Mouse (Mus musculus) hindbrain, embryonic 16.5 days (tissue): ENCODE data around the gene Nid2. TPM values are rescaled to one million over a fixed set of nuclear protein-coding genes. Genes with fewer than 3 reads are reported as not detected.
A peak's percentile ranks its signal among the peaks of the same experiment; 100 is the strongest.

Source experiments
- ATAC-seq: fragments of 200-750 bp; cut with Nextera tagmentation; 2 replicates; pipeline ENCODE4 v1.8.0; 2017; ENCODE audit warnings: moderate TSS enrichment, moderate library complexity
- H3K27ac ChIP-seq: fragments of 300-500 bp; sonication (generic); 2 replicates; pipeline ENCODE4 v1.5.1; 2014; ENCODE audit warnings: low read depth, mild to moderate bottlenecking, control low read depth, low read length, moderate library complexity
- H3K27me3 ChIP-seq: fragments of 300-500 bp; sonication (generic); replicated peaks from 2 replicates; pipeline ENCODE4 v1.6.1; 2014; ENCODE audit warnings: low read length; ENCODE audit not compliant: control insufficient read depth, insufficient read depth
- H3K36me3 ChIP-seq: fragments of 300-500 bp; sonication (generic); 2 replicates; pipeline ENCODE4 v1.6.1; 2014; ENCODE audit warnings: mild to moderate bottlenecking, low read length, moderate library complexity, mixed read lengths; ENCODE audit not compliant: control insufficient read depth, insufficient read depth
- H3K4me1 ChIP-seq: fragments of 300-500 bp; sonication (generic); 2 replicates; pipeline ENCODE4 v1.6.1; 2014; ENCODE audit warnings: low read depth, low read length; ENCODE audit not compliant: control insufficient read depth, insufficient read depth
- H3K4me2 ChIP-seq: fragments of 300-500 bp; sonication (generic); 2 replicates; pipeline ENCODE4 v1.6.1; 2014; ENCODE audit warnings: mild to moderate bottlenecking, low read length, control low read depth, moderate library complexity
- H3K4me3 ChIP-seq: fragments of 300-500 bp; sonication (generic); 2 replicates; pipeline ENCODE4 v1.5.1; 2014; ENCODE audit warnings: mild to moderate bottlenecking, low read length, control low read depth, moderate library complexity
- H3K9ac ChIP-seq: fragments of 300-500 bp; sonication (generic); 2 replicates; pipeline ENCODE4 v1.6.1; 2014; ENCODE audit warnings: low read depth, mild to moderate bottlenecking, control low read depth, low read length, moderate library complexity
- H3K9me3 ChIP-seq: fragments of 300-500 bp; sonication (generic); 2 replicates; pipeline ENCODE4 v1.6.1; 2014; ENCODE audit warnings: mild to moderate bottlenecking, low read length, moderate library complexity; ENCODE audit not compliant: control insufficient read depth
- WGBS: fragments of 180-500 bp; shearing (Covaris S2); extraction: QIAGEN DNeasy Blood & Tissue Kit; methylation state at CpG from one replicate; pipeline ENCODE4 v1.1.7; 2014; 5-methylcytosine and 5-hydroxymethylcytosine counted together
- polyA plus RNA-seq: library from polyadenylated mRNA; unstranded; fragments of >200 nt; fragmentation: Nextera tagmentation; extraction: Ambion mirVana; gene quantifications from 2 replicates; pipeline ENCODE4 v1.2.1, GENCODE M21; 2015

The Nid2 gene
- polyA plus RNA-seq, 1 experiment from 2014 or later, result 33.7 TPM

- H3K4me2 ChIP-seq, result no peak overlapping the region
- no peaks in the 10 kb centered on the region for H3K27me3 ChIP-seq
- no peak overlapping the region for H3K9ac ChIP-seq
- H3K9me3 ChIP-seq, result no peaks in the 10 kb centered on the region
- 74% methylated on average over 4 of the region's 4 CpGs for WGBS
- no peak overlapping the region for H3K27ac ChIP-seq
- no peaks in the 10 kb centered on the region for H3K4me1 ChIP-seq
- no peak for ATAC-seq
- no peaks in the 10 kb centered on the region for H3K36me3 ChIP-seq
- H3K4me3 ChIP-seq, result no peak overlapping the region
These were observed 43.8 kb downstream of the Nid2 start for GRCm38 (mm10) chr14:19794881-19795280.

DNA sequence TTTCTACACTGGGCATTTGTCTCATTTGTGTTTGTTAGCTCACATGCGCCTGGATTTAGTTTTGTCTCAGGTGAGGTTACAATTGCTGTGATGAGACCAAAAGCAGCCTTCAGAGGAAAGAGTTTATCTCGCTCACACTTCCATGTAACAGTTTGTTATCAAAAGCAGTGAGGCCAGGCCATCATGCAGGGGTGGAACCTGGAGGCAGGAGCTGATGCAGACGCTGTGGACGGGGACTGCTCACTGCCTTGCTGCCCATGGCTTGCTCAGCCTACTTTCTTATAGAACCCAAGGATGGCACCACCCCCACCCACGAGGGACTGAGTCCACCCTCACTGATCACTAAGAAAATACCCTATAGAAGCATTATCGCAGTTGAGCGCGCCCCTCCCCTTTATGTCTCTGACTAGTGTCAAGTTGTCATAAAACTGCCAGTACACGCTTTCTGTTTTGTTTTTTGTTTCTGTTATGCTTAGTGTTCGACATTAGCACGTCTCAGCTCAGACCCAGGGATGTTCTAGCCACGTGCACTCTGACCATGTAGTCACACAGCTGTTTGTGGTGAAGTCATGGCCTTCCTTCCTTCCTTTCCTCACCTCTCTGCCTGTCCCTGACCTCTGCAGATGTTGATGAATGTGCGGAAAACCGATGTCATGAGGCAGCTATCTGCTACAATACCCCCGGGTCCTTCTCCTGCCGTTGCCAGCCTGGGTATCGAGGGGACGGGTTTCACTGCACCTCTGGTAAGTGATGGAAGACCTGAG lies 45.7 kb downstream of the Nid2 start:
- H3K27me3 ChIP-seq, result no peaks in the 10 kb centered on the region
- ATAC-seq, result no peak
- H3K4me2 ChIP-seq, result no peak overlapping the region
- H3K4me1 ChIP-seq, result no peaks in the 10 kb centered on the region
- no peaks in the 10 kb centered on the region for H3K9me3 ChIP-seq
- H3K9ac ChIP-seq, result no peak overlapping the region
- H3K27ac ChIP-seq, result no peak overlapping the region
- no peak overlapping the region for H3K4me3 ChIP-seq
- 83% methylated on average over 18 of the region's 18 CpGs for WGBS
- H3K36me3 ChIP-seq, result no peaks in the 10 kb centered on the region

GRCm38 (mm10) chr14:19800485-19800884 lies 49.4 kb downstream of the Nid2 start:
- ATAC-seq, result peak; percentile 50; the same call in 1 of the 2 replicates
- H3K27me3 ChIP-seq, result no peaks in the 10 kb centered on the region
- no peaks in the 10 kb centered on the region for H3K36me3 ChIP-seq
- no peak overlapping the region for H3K9ac ChIP-seq
- 48% methylated on average over 2 of the region's 2 CpGs for WGBS
- no peak overlapping the region for H3K4me3 ChIP-seq
- no peaks in the 10 kb centered on the region for H3K4me1 ChIP-seq
- H3K27ac ChIP-seq, result no peak overlapping the region
- H3K4me2 ChIP-seq, result no peak overlapping the region
- H3K9me3 ChIP-seq, result no peaks in the 10 kb centered on the region

DNA sequence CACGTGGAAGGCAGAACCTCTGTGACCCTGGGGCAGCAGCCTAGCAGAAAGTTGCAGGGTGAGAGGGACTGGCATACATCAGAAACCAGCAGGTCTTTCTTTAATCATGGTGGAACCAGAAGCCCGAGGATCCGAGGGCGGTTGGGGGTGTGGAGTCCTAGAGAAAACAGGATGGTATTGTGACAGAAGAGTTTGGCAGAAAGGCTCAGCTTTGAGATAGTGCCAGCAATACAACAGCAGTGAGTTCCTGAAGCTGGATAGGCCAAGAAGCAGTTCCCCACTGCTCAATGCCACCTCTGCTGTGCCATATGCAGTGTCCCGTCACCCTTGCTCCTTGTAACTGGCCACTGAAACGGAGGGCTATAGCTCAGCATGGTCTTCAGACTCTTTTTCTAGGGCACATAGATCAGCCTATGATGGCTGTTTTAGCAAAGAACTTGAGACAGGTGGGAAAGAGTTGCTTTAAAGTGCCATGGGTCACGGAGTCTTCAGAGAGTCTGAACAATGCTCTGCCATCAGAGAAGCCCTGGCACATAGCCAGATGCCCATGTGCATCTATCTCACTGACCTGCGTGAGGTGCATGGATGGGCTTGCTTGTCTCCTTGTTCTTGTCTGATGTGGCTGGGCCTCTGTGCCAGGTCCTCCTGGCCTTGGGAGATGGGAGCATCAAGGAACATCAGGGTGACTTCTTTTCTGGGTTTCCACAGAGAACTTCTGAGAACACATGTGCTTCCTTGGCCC lies 50.6 kb downstream of the Nid2 start:
- no peak overlapping the region for H3K4me3 ChIP-seq
- no peaks in the 10 kb centered on the region for H3K36me3 ChIP-seq
- H3K27ac ChIP-seq, result no peak overlapping the region
- H3K9me3 ChIP-seq, result no peaks in the 10 kb centered on the region
- no peak overlapping the region for H3K4me2 ChIP-seq
- H3K9ac ChIP-seq, result no peak overlapping the region
- no peaks in the 10 kb centered on the region for H3K27me3 ChIP-seq
- H3K4me1 ChIP-seq, result no peaks in the 10 kb centered on the region
- 73% methylated on average over 8 of the region's 8 CpGs for WGBS
- ATAC-seq, result 0 out of 2 replicates have a peak, but pooled peaks have one; percentile 11

GRCm38 (mm10) chr14:19803222-19803621 lies 52.2 kb downstream of the Nid2 start:
- no peak overlapping the region for H3K4me3 ChIP-seq
- ATAC-seq, result no peak
- H3K27ac ChIP-seq, result no peak overlapping the region
- no peaks in the 10 kb centered on the region for H3K27me3 ChIP-seq
- no peaks in the 10 kb centered on the region for H3K4me1 ChIP-seq
- no peak overlapping the region for H3K4me2 ChIP-seq
- H3K9ac ChIP-seq, result no peak overlapping the region
- WGBS, result 51% methylated on average over 4 of the region's 4 CpGs
- no peaks in the 10 kb centered on the region for H3K9me3 ChIP-seq
- H3K36me3 ChIP-seq, result no peaks in the 10 kb centered on the region

DNA sequence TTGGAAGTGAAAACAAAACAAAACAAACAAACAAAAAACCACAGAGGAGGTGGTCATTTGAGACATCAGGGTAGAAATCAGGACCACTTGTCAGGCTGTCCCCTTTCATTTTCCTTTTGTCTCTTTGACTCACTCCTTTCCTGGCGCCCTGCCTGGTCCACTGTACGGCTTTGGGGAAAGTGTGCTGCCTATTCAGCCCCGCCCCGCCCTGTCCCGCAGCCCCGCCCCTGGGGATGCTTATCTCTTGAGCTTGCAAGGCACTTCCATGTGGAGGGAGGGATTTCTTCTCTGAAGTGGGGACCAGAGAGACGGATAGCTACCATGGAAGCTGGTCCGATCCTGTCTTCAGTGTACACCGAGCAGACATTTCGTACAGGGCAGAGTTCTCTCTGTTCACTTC lies 52.6 kb downstream of the Nid2 start:
- no peak overlapping the region for H3K4me2 ChIP-seq
- H3K9ac ChIP-seq, result no peak overlapping the region
- H3K4me3 ChIP-seq, result no peak overlapping the region
- no peak for ATAC-seq
- H3K27ac ChIP-seq, result no peak overlapping the region
- H3K4me1 ChIP-seq, result no peaks in the 10 kb centered on the region
- H3K36me3 ChIP-seq, result no peaks in the 10 kb centered on the region
- H3K9me3 ChIP-seq, result no peaks in the 10 kb centered on the region
- no peaks in the 10 kb centered on the region for H3K27me3 ChIP-seq
- WGBS, result 58% methylated on average over 10 of the region's 10 CpGs

GRCm38 (mm10) chr14:19807339-19807738 lies 56.3 kb downstream of the Nid2 start:
- 71% methylated on average over 3 of the region's 3 CpGs for WGBS
- H3K4me1 ChIP-seq, result no peaks in the 10 kb centered on the region
- ATAC-seq, result no peak
- peaks cover 10% of the 10 kb centered on the region for H3K36me3 ChIP-seq
- H3K4me3 ChIP-seq, result no peak overlapping the region
- H3K27ac ChIP-seq, result no peak overlapping the region
- H3K4me2 ChIP-seq, result no peak overlapping the region
- no peaks in the 10 kb centered on the region for H3K9me3 ChIP-seq
- H3K27me3 ChIP-seq, result no peaks in the 10 kb centered on the region
- H3K9ac ChIP-seq, result no peak overlapping the region

- Histone ChIP-seq H3K4me1 (no peaks in the 10 kb centered on the region), H3K4me3 (no peak overlapping the region), H3K27ac (no peak overlapping the region), H3K27me3 (no peaks in the 10 kb centered on the region), H3K36me3 (peaks cover 14% of the 10 kb centered on the region), H3K4me2 (no peak overlapping the region), H3K9me3 (no peaks in the 10 kb centered on the region), H3K9ac (no peak overlapping the region)
- WGBS, result 88% methylated on average over 2 of the region's 2 CpGs
- no peak for ATAC-seq
These were observed 56.8 kb downstream of the Nid2 start for GRCm38 (mm10) chr14:19807858-19808257.

DNA sequence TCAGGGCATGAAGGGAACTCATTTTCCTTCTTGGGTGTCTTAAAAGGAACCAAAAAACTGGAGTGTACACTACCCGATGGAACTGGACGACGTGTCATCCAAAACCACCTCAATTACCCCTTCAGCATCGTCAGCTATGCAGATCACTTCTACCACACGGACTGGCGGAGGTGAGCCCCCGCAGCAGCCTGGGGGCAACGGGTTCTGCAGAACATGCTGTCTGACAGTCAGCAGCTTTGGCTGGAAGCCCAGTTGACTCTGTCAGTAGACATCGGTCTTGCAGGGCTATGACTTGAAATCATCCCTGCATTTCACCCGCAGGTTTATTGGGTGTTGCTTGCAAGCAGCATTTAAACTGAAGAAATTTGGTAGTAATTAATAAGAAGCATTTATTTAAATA lies 58.9 kb downstream of the Nid2 start:
- H3K9me3 ChIP-seq, result no peaks in the 10 kb centered on the region
- H3K27ac ChIP-seq, result no peak overlapping the region
- peak; percentile 60; the same call in 1 of the 2 replicates for ATAC-seq
- 60% methylated on average over 10 of the region's 10 CpGs for WGBS
- no peak overlapping the region for H3K9ac ChIP-seq
- peaks cover 23% of the 10 kb centered on the region for H3K36me3 ChIP-seq
- no peak overlapping the region for H3K4me3 ChIP-seq
- H3K27me3 ChIP-seq, result no peaks in the 10 kb centered on the region
- H3K4me1 ChIP-seq, result no peaks in the 10 kb centered on the region
- no peak overlapping the region for H3K4me2 ChIP-seq
